Mouse (Mus musculus) cerebellum, adult (tissue): ENCODE data around the gene Plekha5.
"Not testable (repeated sequence)": the region's sequence is repeated elsewhere in the genome, so short reads cannot be mapped to it uniquely, and the experiment has no call there.

Source experiments
- ATAC-seq: cut with Nextera tagmentation; 2 replicates; pipeline ENCODE4 v1.9.2; 2017; ENCODE audit warnings: mild to moderate bottlenecking, moderate library complexity, mixed read lengths; ENCODE audit not compliant: insufficient number of reproducible peaks, low FRiP score, low TSS enrichment

Plekha5 gene

DNA sequence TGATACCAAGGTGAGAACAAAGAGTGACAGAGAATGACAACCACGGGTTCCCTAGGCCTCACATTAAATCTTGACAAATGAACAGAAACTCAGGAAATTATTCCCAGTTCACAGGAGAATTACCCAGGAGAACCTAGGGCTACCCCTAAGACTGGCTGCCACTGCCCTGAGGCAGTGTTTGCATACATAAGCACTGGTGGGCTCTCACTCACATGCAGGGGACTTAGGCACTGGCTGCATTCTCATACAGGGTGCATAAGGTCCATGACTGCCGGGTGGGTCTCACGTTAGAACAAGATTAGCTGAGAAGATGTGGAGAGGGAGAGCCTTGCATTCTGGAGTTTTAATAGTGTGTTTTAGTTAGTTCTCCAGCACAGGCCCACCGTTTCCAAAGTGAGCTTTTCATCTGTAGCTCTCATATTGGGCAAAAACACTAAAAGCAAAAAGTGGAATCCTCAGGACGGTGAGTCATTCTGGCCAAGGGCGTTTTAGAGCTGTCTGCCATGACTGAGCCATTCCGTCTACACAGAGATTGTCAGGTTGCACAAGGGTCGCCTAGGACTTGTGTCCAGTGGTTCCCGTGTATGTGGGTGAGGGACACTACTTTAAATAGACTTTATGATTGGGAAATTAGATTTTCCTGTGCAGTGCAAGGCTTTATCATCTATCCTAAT lies 138.2 kb downstream of the Plekha5 start:
- no peak for ATAC-seq

DNA sequence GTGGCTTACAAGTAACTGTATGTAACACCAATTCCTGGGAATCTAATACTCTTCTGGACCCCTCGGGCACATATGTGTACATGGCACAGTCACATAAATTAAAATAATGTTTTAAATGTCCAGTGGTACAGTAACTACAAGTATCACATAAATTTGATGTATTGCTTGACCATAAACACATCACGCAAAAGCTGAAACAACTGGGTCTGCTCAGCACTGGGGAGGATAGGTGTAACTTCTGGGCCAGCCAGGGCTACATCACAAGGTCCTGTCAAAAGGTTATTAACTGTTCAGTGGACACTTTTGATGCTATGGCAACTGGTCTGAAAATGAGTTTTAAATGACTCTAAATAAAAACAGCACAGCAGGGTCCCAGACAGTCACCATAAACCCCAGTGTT lies 143.3 kb downstream of the Plekha5 start:
- no peak for ATAC-seq

DNA sequence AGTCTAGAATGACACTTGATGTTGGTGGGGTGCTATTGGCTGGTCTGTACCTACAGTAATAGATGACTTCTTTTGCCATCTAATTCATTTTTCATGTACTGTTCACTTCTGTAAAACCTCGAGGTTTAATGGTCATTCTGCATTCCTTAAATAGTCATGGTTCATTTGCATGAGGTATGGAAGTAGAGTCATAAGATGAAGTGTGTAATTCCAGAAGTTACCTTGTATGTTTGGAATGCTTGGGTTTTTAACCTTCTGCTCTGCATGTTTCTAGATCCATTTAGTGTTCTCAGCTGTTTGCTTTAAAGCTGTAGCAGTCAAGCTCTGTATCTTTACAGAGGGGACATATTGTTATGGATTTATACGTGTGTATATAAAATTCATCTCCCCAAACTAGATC lies 144.0 kb downstream of the Plekha5 start:
- no peak for ATAC-seq

DNA sequence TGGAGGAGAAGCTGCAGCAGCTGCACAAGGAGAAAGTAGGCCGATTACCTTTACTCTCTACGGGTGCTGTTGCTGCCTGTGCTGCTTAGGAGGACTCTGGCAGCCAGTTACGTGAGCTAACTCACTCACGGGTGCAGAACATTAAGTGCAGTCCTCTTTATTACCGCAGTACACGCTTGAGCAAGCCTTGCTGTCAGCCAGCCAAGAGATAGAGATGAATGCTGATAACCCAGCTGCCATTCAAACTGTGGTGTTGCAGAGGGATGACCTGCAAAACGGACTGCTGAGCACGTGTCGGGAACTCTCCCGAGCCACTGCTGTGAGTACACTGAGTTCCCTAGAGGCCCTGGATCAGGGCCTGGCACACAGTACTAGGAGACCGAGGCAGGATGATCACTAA lies 146.3 kb downstream of the Plekha5 start:
- peak; percentile 62 for ATAC-seq

DNA sequence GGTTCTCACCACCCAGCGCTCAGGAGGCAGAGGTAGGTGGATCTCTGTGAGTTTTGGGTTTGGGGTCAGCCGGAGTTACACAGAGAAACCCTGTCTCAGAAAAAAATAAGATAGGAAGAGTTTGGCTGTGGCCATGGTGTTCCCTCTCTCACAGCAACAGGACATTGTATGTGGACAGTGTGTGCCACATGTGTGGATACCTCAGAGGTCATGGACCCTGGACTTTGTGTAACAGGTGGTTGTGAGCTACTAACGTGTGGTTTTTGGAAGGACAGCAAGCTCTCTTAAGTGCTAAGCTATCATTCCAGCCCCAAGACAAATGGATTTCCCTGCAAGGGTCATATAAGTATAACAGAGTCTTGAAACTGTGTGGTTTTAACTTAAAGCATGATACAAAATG lies 151.1 kb downstream of the Plekha5 start:
- ATAC-seq, result no peak

DNA sequence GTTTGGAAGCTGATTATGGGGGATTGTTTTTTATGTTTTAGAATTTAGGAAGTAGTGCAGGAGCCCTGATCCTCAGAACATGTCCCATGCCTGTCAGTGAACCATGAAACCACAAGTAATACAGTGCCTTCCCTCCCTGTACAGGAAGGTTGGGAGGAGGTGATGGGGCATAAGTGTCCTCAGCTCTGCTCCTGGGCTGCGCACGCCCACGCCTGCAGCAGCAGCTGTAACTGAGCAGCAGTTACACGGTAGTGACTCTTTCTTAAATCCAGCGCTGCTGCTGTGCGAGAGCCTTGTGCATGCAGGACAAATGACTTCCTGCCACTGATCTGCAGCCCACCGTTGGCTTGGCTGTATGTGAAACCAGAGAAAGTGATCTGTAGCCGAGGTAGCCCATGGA lies 152.3 kb downstream of the Plekha5 start:
- no peak for ATAC-seq

DNA sequence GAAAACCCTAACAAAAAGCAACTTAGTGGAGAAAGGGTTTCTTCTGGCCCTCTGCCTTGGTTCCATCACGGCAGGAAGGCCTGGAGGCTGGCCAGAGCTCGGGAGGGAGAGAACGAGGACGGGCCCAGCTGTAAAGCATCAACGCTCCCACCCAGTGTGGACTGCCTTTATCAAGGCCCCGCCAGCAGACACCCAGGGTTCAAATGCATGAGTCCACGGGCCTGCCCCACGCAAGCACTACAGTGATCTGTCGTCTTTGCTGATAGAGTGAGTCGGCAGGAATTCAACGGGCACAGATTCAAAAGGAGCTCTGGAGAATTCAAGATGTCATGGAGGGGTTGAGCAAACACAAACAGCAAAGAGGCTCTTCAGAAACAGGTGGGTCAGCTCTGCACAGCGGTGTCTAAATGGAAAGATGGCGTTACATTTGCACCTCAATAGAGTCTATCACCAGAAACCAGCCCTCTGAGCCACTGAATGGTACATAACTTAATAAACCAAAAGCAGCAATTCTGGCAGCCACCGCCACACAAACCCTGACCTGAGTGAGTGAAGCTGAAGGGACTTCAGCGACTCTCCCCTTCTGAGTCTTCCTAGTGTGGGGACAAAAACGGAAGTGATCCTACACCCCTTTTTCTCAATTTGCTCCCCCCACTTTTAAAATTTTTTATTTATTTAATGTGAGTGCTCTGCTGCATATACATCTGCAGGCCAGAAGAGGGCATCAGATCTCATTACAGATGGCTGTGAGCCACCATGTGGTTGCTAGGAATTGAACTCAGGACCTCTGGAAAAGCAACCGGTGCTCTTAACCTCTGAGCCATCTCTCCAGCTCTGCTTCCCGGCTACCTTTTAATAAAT lies 153.3 kb downstream of the Plekha5 start:
- no peak for ATAC-seq

DNA sequence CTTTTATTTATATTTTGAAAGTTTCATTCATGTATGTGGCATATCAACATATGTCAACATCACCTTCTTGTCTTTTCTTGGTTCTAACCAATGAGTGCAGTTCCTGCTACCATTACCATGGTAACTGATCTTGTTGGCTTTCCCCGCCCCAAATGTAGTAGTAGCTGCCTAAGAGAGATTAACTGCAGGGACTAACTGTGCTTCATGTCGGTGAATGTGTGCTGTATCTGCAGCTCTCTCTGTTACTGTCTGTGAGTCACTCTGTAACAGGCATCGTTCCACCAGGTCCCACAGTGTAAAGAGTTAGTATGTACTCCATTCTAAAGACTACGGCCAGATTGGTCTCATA lies 153.9 kb downstream of the Plekha5 start:
- no peak for ATAC-seq

DNA sequence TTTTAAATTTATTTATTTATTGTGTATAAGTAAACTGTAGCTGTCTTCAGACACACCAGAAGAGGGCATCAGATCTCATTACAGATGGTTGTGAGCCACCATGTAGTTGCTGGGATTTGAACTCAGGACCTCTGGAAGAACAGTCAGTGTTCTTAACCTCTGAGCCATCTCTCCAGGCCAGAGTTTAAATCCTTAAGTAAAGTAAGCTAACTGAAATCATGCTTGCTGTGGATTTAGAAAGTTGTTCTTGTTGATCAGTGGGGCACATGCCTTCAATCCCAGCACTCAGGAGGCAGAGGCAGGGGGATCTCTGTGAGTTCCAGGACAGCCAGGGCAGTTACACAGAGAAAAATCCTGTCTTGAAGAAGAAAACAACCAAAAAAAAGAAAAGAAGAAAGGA lies 155.1 kb downstream of the Plekha5 start:
- not testable (repeated sequence) for ATAC-seq

DNA sequence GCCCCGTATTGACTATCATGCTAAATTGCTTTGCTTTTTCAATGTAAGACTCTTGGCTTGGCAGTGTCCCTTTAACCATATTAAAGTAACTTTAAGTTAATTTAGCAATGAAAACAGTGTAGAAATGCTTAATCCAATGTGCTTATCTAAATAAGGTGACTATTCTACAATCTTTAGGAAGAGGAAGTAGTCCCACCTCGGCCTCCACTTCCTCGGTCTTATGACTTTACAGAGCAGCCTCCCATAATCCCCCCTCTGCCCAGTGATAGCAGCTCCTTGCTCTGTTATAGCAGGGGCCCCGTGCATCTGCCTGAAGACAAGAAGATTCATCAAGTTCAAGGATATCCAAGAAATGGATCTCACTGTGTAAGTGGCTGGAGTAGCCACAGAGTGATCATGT lies 156.3 kb downstream of the Plekha5 start:
- ATAC-seq, result no peak

DNA sequence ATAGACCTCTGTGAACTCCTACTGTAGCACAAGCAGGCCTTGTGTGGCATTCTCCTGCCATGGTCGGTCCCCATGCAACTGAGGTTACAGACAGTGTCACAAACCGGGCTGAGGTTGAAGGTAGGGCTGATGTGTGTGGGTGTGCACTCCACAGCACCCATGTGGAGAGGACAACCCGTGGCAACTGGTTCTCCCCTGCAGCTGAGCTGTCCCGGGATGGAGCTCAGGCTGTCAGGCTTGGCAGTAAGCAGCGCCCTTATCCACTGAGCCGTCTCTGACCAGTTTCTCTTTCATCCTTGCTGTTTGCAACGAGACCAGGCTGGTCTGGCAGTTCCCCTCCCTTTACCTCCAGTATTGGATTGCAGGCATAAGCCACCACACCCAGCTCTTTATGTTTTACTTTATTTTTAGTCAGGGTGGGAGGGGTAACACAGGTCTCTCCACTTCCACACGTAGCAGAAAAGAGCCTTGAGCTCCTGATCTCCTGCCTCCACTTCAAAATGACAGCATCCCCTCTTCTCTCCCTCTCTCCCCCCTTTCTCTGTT lies 162.9 kb downstream of the Plekha5 start:
- ATAC-seq, result no peak

DNA sequence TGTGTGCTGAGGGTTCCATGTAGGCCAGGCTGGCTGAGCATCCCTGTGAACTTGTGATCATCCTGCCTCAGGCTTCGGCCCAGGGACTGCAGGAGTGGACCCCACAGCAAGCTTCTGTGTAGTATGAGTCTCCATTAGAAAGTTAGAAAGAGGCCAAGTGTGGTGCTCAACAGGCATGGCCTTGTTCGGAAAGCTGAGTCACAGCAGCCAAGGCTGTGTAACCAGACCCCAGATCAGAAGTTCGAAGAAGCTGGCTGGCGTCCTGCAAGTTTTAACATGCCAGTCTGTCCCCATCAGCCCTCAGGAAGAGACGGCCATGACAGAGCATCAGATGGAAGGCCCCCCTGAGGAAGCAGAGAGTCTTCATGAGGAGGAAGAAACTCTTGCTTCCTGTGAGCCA lies 167.5 kb downstream of the Plekha5 start:
- no peak for ATAC-seq

DNA sequence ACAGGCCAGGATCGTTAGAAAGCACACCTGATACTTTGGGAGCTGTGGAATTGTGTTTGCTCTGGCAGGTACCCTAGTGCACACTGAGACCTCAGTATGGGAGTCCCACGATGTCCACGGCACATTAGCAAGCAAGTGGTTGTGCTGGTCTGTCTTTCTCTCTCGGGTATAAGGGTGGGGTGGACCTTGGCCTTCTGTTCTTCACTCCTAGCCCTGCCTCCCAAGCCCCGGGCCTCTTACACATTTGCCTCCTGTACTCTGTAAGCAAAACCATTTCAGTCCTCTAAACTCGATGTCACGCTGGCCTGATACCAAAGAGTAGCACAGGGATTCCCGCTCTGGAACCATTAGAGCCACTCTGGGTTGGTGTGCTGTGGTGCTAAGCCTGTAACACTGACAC lies 168.9 kb downstream of the Plekha5 start:
- no peak for ATAC-seq

DNA sequence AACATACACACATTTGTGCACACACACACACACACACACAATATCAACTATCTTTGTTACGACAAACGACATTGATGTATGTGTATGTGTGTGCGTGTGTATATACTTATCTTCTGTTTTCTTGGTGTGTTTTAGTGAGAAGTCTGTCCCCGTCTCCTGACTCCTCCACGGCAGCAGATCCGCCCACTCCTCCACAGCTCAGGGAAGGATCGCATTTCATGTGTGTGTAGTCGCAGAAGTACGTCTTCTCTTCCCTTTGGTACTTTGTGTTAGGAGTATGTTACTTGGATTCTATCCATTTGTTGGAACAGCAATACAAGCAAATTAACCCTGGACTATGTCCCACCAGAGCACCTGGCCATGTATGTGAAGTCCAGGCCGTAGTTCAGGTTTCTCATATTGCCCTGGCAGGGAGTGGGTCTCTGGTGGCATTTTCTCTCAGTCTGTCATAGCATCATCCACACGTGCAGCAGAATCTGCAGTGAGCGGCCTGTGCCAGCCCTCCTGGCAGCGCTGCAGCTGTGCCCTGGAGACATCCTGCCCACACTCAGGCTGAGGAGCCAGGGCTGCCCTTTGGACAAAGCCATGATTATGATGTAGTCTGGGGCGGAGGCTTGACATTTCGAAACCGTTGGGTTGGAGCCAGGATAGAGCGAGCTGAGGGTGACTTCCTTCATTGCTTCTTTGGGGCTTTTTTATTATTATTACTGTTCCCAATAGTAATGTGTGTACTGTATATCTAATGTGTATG lies 169.7 kb downstream of the Plekha5 start:
- peak; percentile 81 for ATAC-seq

DNA sequence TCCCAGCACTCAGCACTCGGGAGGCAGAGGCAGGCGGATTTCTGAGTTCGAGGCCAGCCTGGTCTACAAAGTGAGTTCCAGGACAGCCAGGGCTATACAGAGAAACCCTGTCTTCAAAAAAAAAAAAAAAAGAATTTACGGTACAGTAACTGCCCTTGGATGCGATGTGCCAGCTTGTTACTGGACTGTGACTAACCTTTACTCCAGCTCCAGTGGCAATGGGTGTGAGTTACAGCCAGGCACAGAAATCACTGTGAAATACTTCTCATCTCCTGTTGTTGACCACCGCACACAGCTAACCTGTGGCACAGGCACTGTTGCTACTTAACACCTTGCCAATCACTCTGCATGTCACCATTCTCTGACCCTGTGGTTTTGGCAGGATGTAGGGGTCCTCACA lies 171.7 kb downstream of the Plekha5 start:
- ATAC-seq, result not testable (repeated sequence)

DNA sequence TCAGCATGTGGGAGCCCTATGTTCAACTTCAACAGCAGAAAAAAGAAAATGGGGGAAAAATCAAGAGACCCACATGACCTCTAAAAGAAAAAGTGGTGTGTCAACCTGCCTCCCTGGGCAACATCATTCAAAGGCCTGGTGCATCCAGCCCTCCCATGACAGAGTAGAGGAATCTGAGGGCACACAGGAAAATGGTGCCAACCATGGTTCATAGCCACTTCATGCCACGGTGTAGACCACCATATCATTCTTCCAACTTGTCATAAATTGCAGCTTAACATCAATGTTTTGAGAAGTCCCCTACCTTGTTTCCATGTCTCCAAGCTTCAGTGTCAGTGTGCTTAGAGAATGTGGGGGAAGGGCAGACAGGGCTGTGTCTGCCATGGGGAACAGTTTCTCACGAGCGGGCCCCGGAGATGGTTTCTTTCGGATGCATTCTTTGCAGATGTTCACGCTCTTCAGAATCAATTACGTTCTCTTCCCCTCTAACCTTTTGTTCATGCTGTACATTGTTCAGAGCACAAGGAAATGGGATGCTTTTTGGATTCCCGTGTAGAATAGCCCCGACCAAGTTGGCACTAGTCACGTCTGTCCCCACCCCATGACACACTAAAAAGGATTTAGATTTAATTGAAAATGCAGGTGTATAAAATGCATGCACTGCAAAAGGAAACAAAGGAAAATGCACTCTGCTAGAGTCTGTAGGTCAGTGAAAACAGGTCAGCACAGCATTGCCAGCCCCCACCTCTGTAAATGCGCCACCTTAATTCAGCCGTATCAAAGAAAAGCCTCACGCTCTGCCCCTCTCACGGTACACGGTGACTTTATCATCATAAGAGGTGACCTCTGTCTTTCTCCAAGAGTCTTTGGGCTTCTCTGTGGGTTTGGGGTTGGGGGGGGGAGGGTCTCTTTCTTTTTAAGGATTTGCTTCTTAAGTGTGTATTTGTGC lies 173.8 kb downstream of the Plekha5 start:
- no peak for ATAC-seq

DNA sequence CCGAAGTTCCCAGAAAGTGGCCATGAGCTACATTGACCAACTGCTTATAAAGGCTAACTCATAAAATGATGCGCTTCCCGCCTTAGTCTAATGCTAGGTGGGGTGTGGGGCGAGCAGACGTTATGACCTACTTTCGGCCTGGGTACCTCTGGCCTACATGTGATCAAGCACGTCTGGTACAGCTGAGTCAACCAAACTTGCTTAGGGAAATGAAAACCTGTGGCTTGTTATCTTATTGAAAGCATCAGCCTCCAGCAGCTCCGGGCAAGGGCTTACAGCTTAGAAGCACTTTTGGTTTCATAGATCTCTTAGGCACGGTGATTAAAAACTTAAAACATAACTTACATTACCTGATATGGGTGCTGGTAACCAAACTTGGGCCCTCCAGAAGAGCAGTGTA lies 174.7 kb downstream of the Plekha5 start:
- ATAC-seq, result no peak

DNA sequence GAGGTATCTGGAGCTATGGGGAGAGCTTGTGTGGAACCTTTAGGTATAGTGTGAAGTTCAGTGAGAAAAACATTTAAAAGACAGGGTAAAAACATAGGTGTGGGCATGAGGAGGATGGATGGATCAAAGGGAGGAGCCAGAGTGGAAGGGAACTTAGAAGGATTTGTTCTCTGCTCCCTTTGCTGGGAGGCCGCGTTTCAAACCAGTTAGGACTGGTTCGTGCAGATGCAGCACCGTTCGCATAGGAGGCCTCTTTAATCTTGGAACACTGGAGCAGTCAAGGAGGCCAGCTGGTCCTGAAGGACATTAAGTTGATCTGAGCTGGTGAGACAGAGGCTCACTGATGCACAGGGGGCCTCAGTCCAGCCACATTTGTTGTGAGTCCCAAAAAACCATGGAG lies 175.5 kb downstream of the Plekha5 start:
- no peak for ATAC-seq

DNA sequence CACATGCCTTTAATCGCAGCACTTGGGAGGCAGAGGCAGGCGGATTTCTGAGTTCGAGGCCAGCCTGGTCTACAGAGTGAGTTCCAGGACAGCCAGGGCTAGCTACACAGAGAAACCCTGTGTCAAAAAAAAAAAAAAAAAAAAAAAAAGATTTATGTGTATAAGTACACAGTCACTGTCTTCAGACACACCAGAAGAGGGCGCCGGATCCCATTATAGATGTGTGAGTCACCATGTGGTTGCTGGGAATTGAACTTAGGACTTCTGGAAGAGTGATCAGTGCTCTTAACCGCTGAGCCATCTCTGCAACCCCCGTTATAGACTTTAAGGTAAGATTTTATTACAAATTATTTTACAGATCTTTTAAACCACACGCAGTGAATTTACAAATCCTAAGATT lies 176.8 kb downstream of the Plekha5 start:
- ATAC-seq, result not testable (repeated sequence)

DNA sequence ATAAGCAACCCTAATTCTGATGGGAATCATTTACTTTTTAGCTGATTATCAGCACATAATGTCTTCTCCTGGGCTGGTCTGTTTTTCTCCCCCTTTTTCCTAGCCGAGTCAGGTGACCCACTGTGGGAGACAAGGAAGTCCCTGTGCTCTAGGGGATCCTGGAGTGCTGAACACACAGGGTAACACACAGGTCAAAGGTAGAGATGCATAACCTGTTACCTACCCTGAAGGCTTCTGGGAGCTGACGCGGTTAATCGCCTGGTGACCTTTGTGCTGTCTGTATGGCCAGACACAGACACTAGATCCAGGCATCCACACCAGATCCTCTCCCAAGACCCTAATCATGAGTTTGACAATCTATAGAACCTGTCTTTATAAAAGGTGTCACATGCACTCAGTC lies 177.3 kb downstream of the Plekha5 start:
- ATAC-seq, result no peak
